Mouse (Mus musculus) A20 (cell line): ENCODE data around the gene Sulf2.
A peak's percentile ranks its signal among the peaks of the same experiment; 100 is the strongest.

Source experiments
- DNase-seq: peaks from one replicate; pipeline ENCODE4 v3.0.0-alpha.2; 2011; ENCODE audit warnings: low read depth, low spot score

The Sulf2 gene

DNA sequence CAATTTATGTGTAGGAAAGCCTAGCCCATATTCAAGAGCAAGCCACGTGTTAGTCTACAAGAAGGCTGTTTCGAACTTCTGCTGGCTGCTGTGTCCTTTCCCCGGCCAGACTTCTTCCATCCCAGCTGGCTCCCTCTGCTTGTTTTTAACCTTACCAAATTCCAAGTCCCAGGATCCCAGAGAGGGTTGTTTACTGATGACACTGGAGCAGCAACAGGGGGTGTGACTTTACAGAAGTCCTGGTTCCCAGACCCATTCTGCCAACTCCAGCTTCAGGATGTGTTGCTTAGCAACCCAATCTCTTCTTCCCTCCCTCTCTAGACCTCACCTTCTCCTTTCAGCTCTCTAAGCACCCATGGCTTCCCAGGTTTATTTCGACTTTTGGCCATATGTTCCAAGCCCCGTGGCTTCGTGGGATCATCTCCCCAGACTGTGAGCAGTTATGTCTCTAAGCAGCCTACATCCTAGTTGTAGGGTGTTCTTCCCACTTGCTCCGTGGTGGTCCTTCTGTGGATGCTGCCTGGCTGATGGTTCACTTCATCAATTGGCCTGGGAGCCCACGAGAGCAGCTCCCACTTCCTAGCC is 20.2 kb upstream of the Sulf2 start:
- no peak for DNase-seq

DNA sequence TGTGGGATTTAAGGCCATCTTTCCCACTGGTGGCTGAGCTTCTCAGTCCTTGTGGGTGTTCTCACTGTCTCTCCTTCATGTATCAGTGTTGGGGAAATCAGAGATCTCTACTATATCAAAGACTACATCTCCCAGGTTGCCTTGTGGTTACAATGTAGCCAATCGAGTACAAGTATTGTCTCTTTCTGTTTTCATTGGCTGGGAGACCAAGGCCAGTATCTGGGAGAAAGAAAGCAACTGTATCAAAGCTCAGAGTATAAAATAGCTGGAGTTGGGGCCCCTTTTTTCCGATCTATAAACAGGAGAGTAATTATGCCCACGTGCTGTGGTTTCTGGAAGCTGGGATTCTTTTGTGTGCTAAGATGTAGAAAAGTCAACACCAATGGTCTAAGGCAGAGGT is 19.7 kb upstream of the Sulf2 start:
- peak; percentile 20 for DNase-seq

DNA sequence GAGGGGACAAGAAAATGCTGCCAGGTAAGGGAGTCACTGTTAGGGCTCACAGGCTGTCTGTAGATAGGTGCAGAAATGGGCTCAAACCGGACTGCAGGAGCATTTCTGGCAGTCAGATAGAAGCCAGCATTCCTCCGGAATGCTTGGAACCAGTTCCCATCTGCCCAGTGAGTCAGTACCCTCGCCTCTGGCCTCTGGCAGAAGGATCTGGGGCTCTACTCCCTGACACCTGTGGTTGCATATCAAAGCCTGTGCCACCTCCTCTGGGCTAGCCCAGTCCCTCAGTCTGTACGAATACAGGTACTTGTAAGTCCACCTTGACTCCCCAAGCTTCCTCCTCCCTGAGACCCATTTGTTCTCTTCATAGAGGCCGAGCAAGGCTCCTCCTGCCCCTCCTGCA is 17.7 kb upstream of the Sulf2 start:
- DNase-seq = no peak

DNA sequence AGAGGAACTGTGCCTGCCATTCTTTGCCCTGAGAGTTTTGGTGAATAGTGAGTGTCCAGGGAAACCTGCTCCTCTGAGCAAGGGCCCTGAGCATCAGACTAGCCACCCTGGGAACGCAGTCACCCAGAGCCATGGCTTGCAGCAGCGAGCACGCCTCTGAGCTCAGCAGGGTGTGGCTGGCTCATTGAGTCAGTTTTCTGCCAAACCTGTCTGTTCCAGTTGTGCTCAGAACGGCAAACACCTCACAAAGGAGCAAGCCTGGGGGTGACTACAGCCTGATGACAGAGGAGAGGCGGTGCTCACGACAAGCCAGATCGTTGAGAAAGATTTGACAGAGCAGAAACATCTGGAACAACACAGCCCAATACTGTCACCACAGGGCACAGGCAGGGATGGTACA is 14.7 kb upstream of the Sulf2 start:
- no peak for DNase-seq

DNA sequence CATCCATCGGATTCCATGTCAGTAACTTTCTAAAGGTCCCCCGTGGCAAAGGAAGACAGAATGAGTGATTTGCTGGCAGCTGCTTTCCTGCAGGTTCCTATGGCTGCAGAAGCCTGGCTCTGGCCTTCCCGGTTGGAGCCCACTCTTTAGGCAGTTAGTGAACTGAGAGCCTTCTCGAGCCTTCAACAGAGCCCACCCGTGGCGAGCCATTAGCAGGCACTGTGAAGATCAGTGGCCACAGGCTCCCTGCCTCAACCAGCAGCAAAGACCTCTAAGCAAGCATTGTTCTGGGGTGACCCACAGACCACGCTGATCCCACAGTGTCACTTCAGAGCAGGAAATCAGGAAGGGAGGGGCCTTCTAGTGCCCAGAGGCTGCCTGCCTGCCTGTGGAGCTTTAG is 13.4 kb upstream of the Sulf2 start:
- no peak for DNase-seq

DNA sequence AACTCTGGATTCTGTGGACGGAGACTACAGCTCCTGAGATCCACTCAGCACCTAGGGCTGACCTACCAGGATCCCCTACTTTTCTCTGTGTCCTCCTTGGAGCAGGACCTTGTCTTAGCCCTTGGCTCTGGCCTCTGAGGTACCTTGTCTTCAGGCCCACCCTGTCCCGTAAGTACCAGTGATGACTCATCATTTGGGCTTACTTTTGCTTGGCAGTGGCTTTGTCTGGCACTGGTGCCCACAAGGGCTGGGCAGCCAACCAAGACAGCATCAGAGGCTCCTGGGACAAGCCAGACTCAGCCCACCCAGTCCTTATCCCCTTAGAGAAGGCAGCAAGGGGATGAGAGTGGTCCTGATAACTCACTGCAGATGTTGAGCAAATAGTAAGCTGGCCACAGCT is 11.9 kb upstream of the Sulf2 start:
- DNase-seq = no peak

DNA sequence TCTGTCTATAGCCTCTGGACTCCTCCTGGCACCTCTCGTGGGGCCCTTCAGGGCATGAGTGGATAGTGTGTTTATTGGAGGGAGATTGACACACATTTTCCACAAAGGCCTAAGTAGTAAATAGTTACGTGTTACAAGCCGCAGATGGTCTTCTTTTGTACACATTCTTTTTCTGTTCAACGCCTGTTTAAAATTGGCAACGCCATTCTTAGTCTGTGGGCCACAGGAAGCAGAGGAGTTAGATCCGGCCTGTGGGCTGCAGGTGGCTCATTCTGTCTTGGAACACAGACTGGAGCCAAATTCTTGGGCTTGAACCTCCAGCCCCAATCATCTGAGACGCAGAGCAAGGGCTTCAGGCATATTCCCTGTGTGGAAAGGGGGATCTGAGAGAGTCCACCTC is 9.9 kb upstream of the Sulf2 start:
- DNase-seq = no peak

DNA sequence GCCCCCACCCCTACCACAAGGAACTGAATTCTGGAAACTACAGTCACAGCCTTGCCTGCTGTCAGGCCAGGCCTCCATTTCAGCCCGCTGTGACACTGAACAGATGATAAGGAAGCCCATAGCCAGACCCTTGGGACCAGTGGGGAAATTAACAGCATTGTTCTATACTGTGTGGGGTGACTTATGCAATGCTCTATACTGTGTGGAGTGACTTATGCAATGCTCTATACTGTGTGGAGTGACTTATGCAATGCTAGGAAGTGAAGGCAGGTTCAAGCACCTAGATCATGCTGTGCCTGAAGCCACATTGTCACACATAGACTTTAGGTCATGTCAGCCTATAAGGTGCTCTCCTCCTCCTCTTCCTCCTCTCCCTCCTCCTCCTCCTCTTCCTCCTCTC is 9.1 kb upstream of the Sulf2 start:
- DNase-seq = no peak

DNA sequence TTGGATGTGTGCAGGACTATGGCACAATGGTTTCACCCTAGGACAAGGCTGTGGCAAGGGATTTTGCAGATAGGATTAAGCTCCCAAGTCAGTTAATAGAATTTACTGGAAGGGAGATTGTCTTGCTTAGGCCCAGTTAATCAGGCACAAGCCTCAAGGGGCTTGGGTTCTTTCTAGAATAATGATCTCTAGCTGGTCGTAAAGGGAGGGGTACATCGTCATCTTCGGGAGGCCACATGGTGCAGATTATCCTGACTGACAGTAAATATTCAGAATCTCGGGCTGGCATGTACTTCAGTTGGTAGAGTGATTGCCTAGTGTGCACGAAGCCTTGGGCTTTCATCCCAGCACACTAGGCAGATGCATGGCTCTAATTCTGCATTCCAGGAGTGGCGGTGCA is 8.5 kb upstream of the Sulf2 start:
- no peak for DNase-seq

DNA sequence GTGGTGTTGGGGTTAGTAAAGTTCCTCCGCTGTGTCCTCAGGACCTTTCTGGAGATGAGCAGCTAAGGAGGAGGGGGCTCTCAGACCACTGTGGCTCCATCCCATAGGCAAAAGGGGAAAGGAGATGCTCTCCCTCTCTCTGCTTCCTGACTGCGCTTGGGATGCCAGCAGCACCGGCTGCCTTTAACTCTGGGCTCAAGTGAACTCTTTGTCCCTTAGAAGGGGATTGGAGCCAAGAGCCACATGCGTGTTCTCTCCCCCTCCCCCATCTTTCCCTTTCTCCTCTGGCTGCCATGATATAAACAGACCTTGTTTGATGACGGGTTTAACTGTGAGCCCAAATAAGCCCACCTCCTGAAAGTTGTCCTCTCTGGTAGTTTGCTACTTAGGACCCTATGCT is 7.8 kb upstream of the Sulf2 start:
- no peak for DNase-seq

DNA sequence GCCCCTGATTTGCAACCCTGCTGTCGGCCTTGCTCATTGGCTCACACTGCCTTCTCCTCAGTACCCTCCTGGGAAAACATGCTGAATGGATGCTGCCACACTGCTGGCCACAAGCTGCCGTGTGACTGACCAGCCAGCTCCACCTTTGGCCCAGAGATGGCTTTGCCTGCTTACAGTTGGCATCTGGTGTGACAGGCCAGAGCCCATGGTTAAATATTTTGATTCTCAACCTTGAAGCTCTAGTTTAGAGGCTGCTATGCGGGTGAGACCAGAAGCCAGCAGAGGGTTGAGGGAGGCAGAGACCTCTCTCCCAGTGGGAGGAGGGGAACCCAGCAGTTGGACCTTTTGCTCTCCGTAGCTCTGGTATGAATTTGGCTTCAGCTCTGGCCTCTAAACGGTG is 6.7 kb upstream of the Sulf2 start:
- DNase-seq = no peak

DNA sequence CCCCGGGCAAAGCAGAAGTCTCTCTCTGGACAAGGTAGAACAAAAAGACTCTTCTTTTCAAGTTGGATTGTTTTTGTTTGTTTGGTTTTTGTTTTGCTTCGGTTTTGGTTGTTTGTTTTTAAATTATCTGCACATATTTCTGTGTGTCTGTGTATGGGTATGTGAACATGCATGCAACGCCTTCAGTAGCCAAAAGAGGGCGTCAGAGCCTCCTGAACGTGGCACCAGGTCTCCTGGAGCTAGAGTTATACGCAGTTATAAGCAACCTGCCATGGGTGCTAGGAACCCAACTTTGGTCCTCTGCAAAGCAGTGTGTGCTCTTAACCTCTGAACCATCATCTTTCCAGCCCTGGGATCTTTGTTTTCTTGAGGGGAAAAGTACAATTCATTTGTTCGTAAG is 3.8 kb upstream of the Sulf2 start:
- DNase-seq = no peak

DNA sequence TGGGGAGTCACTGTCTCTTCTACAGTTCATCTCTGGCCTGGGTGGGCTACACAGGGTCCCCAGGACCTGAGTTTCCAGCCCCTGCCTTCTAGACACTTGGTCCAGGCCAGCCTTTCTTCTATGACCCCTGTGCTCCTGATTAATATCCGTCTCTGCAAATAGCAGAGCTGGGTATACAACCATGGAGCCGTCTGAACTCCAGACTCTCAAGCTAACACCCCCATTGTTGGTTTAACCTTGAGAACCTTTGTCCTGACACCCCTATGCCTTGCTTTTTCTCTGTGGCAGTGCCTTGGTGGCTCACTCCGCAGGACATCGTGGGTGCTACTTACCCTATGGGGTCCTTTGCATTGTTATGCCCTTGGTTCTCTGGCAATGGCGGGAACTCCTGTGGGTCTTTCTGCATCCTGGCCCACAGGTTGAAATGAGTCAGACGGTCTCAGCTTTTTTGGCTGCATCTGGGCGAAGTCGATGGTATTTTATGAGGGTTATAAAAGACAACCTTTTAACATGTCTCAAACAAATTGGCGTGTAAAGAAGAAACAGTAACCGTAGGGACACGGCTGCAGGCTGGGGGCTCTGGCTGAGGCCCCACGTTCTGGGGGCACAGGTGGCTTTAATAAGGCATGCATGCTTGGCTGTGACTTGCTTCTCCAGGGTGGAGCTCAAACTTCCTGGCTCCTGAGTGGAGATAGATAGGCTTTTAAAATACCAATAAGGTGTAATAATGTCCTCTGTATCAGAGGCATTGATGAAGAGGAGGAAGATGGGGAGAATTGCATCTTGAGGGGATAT is 2.5 kb upstream of the Sulf2 start:
- no peak for DNase-seq

DNA sequence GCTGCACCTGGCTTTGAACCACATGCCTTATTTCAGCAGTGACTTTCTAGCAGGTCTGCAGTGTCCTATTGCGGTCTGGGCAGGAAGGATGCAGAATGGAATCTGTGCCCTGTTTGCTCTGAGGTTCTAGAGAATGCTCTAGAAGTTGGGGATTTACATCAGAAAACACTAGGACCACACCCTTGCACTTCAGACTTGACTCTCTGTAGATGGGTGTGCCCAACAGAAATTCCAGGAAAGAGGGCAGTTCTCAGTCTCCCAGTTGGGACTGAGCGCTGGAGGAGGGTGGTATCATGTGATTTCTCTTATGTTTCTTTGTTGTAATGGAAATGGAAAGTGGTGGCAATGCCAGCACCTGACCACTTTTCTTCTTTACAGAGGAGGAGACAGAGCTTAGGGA is 1.7 kb upstream of the Sulf2 start:
- DNase-seq = no peak

DNA sequence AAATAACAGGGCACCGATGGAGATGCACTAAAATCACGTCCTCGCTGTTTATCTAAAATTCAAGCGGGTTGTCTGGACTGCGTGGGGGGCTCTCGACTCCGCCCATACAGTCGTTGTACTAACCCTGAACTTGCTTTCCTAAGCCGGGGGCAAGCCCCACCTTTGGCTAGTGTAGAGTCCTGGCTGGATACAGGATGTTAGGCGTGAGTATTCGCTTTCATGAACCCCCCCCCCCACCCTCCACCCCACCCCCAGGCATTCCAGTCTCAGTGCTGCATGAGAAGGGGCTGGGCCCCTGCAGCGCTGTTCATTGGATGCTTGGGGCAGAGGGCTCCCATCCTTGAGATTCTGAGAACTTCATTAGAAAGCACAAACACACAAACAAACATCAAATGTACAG is 659 bp upstream of the Sulf2 start:
- no peak for DNase-seq

DNA sequence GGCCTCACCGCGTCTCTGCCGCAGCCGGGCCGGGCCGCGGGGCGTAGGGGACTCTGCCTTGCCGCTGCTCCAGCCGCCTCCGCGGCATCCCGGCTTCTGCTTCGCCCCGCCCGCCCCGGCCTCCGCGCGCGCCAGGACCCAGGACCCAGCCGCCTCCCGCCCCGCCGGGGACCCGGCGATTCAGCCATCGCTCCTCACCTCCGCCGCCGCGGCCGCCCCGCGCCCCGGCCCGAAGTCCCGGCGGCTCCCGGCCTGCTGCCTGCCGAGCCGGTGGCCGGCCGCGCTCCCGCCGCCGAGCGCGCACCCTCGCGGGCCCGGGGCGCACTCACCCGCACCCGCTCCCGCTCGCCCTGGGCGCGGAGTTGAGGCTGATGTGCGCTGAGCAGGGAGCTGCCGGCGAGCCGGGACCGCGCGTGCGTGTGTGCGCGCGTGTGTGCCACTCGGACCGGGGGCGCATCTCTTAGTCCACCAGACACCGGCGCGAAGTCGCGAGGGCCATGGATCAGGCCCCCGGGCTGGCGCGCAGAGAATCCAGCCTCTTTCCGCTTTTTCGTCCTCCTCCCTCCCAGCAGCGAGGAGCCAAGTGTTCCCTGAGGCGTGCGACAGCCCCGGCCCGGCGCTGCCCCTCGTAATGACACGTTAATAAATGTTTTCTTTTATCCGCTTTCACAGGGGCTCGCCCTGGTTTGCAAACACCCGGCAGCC is 562 bp downstream of the Sulf2 start:
- no peak for DNase-seq

DNA sequence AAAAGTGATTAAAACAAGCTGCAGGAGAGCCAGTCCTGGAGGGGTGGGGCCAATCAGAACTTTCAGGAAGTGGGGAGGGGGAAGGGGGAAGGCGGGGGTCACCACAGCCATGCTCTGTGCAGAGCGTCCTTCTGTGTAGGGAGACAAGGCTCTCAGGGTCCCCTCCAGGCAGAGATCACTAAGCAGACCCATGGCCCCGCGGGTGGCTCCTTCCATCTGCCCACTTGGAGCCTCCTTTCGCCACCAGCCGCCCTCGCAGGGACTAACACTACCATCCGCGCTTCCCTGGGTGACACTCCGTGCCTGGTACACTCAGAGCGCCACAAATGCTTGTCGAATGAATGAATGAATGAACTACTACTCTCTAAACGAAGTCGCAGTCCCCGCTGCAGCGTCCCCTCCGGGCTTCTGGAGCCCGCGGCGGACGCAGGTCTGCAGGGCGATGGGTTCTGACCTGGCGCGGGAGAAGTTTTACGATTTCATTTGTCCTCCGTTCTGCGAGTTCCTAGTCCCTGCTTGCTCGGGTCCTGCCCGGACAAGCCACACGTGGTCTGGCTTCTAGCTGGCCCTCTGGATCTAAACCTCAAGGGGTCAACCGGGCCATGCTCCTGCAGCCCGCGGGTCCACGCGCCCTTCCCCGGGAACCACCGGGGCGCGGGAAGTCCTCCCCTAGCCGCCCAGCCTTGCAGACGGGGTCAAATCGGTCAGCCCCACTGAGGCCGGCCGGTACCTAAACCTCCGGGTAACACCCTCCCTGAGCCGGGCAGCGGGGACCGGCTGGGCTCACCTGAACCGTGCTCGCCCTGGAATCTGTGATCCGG is 1.4 kb downstream of the Sulf2 start:
- DNase-seq = no peak

DNA sequence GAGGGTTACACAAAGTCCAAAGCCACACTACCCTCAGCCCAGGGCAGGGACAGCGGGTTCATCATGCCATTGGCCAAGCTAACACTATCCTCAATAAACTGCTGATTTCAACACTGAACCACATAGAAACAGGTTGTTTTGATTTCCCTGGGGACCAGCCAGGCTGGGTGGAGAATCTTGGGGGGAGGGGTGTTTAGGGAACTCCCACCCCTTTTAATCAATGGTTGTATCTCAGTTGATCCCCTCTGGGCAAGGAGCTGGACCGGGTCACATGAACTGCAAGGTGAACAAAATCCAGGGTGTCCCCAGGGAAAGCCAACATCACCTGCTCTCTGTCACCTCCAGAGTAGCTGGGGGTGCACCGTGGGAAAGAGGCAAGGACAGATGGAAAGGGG is 2.1 kb downstream of the Sulf2 start:
- no peak for DNase-seq

DNA sequence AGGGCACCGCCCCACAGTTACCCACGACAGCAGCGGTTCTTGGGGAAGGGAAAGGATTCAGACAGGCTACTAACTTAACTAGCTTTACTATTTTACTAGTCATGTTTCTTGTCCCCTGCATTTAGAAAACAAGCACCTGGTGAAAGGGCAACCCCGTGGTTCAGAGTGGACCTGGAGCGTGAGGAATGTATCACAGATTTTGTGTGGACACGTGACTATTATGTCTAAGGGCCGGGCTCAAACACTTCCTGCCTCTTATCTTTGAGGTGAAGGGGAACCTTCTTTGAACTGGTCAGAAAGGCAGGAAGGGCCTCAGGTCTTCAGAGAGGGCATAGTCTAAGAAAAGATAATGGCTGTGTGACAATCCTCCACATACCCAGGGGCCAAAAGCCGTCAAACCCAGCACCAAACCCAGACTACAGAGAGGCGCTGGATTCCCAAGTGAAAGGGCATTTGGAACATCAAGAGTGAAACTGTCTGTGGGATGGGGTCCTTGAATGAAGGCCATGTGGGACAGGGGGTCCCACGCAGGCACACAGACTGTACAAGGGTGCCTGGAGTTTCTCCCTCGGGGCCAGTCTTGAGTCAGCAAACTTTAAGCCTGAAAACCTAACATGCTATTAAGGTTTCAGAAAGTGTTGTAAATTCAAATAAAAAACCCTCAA is 2.6 kb downstream of the Sulf2 start:
- DNase-seq = no peak

DNA sequence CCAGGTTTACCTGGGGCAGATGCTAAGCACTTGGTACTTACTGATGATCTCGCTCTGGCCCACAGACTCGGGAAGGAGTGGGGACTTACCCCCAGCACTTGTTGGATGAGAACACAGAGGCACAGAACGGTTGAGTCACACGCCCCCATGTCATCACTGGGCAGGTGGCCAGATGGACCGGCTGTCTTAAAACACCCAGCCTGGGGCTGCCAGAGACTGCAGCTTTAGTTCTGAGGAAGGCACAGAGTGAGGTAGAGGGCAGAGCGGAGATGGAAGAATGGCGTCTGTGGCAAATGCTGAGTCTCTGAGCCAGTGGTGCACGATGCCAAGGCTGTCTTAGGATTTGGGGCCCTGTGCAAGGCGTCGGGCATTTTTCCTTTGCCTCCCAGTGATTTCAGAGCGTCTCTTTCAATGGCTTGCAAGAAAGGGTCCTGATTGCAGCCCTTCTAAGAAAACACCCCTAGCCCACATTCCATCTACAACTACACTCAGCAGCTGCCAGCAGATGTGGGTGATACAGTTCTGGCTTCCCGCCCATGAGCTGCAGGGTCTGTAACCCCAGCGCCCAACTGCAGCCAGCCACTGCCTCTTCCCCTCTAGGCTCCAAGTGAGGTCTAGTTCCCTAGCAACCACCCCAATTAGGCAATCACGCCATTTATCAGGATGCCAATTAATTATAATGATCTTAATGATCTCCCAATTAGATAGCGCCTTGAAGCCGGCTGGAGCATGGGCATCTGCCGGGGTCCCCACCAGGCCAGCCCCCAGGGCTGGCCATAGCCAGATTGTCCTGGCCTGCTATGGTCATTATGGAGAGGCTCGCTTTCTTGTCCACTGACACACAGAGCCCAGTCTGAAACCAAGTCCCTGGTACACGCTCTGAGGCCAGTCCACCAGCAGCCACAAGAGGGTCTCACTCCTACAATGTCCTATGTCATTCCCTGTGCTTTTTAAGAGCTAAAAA is 3.7 kb downstream of the Sulf2 start:
- DNase-seq = no peak

DNA sequence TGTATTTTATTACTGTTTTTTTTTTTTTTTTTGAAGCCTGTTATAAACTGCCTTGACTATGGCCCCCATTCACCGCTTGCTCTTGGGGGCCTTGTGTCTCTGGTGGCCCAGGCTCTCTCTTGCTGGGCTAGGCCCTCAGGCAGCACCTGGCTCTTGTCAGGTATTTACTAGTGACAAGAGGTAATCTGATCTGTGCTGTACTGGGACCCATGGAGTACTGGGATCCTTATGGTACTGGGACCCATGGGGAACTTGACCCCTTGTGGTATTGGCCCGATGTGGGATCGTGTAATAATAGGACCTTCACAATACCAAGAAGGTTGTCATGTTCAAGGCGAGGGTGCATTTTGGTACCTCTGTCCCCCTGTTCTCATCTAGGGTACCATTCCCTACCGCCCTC is 4.9 kb downstream of the Sulf2 start:
- no peak for DNase-seq
